In the genomic region with DNA sequence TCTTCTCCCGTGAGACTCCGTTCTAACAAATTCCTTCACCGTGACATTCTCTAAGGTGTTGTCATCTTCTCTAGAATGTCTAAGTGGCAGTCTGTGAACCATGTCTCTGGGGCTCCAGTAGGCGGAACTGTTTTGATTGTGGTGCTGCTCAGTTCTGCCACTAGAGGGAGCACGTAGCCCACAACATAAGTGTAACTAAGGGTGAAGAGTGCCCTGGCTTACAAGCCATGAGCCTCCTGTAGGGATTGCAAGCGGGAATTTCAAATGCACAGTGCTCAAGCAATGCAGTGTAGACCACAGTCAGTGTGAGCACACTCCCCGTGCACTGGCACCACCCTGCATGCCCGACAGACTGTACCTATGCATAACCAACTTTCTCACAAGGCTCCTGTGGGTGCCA, we compare ENCODE assay signal across 8 mouse cellular contexts. TPM values are rescaled to one million over a fixed set of nuclear protein-coding genes. Genes with fewer than 3 reads are reported as not detected.
DNase-seq lines count a peak whose midpoint lies in the region; ATAC-seq lines count a peak whose summit lies in the region.

No protein-coding gene starts in this region.

- no peak overlapping the region for H3K27ac ChIP-seq in hindbrain, embryonic 13.5 days

- 8% methylated on average over 8 of the region's 8 CpGs for WGBS in hindbrain, embryonic 13.5 days

- H3K4me3 ChIP-seq in hindbrain, embryonic 13.5 days = no peak overlapping the region

- no peaks in the 10 kb centered on the region for H3K36me3 ChIP-seq in hindbrain, embryonic 13.5 days

- H3K9ac ChIP-seq in hindbrain, embryonic 13.5 days = no peak overlapping the region

- no peaks in the 10 kb centered on the region for H3K27me3 ChIP-seq in hindbrain, embryonic 13.5 days

- peak; percentile 85 for ATAC-seq in hindbrain, embryonic 13.5 days (ENCODE audit: low FRiP score)

- H3K9me3 ChIP-seq in hindbrain, embryonic 13.5 days = no peaks in the 10 kb centered on the region

- no peak overlapping the region for H3K4me2 ChIP-seq in hindbrain, embryonic 13.5 days

- H3K4me1 ChIP-seq in hindbrain, embryonic 13.5 days (replicated peaks) = no peaks in the 10 kb centered on the region

- DNase-seq in R1 (ENCODE audit: low read depth, low spot score) = peak; percentile 90
- DNase-seq in cerebellum, adult 9-11 months = peak; percentile 80
- DNase-seq in frontal cortex, postnatal 10 days (ENCODE audit: low spot score in 2 of 2) = peak; percentile 56 to 83
- peak; percentile 85 to 87 for DNase-seq in layer of hippocampus, postnatal 10 days (ENCODE audit: low spot score in 2 of 2)
- peak; percentile 85 for DNase-seq in lung, postnatal 25 days (ENCODE audit: low spot score)
- DNase-seq in retina, adult 2 months (ENCODE audit: low read depth, low spot score) = peak; percentile 65
- peak; percentile 69 to 72 for DNase-seq in thymus, postnatal 36 days

RNA-seq across cellular contexts. Expression of a gene that starts 43.2 kb away (rescaled TPM):
- polyA plus RNA-seq in hindbrain, embryonic 13.5 days (2015; fragmentation: Nextera tagmentation; extraction: Ambion mirVana) = 41.3 and 42.8 TPM in 2 replicates
- total RNA-seq in layer of hippocampus, postnatal 10 days (2021) = 10 to 100 TPM; 52.3 to 52.5 TPM
